Mouse (Mus musculus) adrenal gland, adult 8-10 months (tissue): Measurements from ENCODE around the gene Hpdl. TPM values are rescaled to one million over a fixed set of nuclear protein-coding genes. Genes with fewer than 3 reads are reported as not detected.
A peak's percentile ranks its signal among the peaks of the same experiment; 100 is the strongest.
"Not testable (repeated sequence)": the region's sequence is repeated elsewhere in the genome, so short reads cannot be mapped to it uniquely, and the experiment has no call there.

ENCODE experiments used
- DNase-seq: peaks from one replicate; pipeline ENCODE4 v3.0.0; 2022
- total RNA-seq, 4 experiments: library from RNA; stranded (reverse); gene quantifications; 2 replicates each; pipeline ENCODE4 v1.2.4; 2022

The Hpdl gene
- total RNA-seq, result 1 to 10 TPM; 1.6 to 3.4 (median 3.0) TPM

GRCm38 (mm10) chr4:116821694-116822016 lies at the start of gene Hpdl:
Hpdl (minus strand) TSS chr4:116821707.
- no peak for DNase-seq

GRCm38 (mm10) chr4:116869898-116870297 lies 48.4 kb upstream of the Hpdl start:
- DNase-seq, result no peak

GRCm38 (mm10) chr4:116862023-116862422 lies 40.5 kb upstream of the Hpdl start:
- DNase-seq, result no peak

DNA sequence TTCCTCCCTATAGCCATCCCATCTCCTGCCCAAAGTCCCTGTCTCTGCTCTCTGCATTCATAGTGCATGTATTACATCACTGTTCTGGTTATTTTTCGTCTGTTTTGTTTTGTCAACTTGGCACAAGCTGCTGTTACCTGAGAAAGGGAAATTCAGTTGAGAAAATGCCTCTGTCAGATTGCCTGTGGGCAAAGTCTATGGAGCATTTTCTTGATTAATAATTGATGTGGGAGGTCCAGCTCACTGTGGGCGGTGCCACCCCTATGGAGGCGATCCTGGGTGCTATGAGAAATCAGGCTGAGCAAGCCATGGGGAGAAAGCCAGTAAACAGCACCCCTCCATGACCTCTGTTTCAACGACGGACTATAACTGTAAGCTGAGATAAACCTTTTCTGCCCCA lies 38.2 kb upstream of the Hpdl start:
- DNase-seq, result no peak

DNA sequence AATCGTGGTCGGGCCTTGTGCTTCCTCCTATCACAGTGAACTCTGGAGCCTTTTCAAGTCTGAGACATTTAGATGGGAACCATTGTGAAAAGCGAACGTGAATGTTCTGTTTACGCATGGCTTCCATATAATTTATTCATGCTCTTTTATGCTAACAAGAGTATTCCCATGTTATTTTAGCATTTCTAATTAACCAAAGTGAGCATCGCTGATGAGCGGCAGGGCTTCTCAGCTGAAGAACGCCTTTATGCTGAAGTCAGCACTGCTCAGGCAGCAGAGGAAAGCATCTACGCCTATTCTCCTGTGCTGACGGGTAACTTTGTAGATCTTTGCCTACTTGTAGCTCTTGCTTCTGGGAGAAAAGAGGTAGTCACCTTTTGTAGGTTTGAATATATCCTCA lies 35.7 kb upstream of the Hpdl start:
- no peak for DNase-seq

DNA sequence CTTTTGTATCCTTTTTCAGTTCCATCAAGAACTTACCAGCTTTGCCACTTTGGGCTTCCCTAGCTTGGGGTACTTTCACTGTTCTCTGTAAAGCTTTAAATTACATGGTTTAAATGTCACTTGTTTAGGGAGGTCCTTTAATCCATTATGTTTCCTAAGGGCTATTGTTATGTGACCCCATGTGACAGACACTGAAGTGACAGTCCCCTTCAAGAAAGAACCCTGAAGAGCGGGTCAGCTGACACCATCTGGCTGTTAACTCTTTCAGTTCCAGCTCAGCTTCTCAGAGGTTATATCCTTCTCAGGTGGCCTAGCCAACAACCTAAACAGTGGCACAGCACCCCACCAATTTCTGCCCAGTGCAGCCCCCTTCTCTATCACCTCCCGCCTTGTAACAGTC lies 32.8 kb upstream of the Hpdl start:
- DNase-seq, result no peak

GRCm38 (mm10) chr4:116849901-116850300 lies 28.4 kb upstream of the Hpdl start:
- no peak for DNase-seq

DNA sequence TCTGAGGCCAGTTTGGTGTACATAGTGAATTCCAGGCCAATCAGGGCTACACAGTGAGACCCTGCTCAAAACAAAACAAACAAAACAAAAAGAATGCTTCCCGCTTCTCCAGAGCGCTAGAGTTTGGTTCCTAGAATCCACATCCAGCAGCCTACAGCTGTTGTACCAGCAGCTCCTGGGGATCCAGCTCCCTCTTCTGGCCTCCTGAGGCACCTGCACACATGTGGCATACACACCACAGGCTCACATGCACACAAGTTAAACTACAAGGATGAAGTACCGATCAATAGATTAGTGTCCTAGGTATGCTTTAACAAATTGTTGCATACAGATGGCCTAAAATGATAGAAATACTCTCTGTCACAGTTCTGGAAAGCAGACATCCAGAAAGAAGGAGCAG lies 22.8 kb upstream of the Hpdl start:
- DNase-seq, result no peak

- DNase-seq, result no peak
These were observed 19.3 kb upstream of the Hpdl start for GRCm38 (mm10) chr4:116840841-116841240.

- DNase-seq, result not testable (repeated sequence)
These were observed 18.6 kb upstream of the Hpdl start for GRCm38 (mm10) chr4:116840096-116840495.

DNA sequence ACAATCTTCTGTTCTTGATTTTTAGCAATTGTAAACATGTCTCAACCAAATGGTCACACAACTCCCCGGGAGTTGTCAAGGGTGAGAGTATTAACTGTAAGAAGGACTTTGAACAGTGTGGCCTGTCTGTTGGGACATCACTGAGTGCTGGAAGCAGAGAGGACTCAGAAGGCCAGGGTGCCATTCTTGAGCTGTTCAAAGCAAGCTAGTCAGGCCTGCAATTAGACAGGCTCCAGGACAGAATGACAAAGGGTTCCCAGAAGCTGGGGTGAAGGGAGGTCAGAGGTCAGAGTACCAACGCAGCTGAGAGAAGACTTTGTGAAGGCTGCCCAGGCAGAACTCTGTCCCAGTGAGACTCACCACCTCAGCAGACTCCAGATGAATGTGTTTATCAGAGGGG lies 17.5 kb upstream of the Hpdl start:
- DNase-seq, result no peak

- DNase-seq, result no peak
These were observed 8.5 kb upstream of the Hpdl start for GRCm38 (mm10) chr4:116830070-116830368.

DNA sequence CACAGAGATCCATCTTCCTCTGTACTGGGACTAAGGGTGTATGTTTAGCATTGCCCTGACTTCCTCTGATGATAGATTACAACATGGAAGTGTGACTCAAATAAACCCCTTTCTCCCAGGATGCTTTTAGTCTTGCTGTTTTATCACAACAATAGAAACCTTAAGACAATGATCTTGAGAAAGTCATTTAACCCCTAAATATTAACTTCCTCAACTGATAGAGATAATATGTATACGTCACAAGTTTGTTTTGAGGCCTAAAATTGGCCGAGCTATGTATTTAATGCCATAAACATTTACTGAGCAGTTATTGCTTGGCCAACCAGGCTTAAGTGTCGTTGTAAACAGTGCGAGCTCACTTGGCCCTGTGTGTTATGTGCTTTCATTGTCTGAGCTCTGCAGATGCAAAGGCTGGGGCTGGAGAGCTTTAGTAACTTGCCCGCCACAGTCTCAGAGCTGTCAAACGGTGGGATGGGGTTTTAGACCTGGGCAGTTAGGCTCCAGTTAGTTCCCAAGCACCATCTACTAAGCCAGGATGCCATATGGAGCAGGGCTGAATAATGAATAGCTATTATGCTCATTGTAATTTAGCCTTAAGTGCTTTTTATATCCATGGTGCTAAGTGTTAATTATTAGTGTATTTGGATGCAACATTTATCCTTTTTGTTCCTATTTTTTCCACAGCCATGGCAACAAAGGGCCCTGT lies 8.0 kb upstream of the Hpdl start:
- no peak for DNase-seq

GRCm38 (mm10) chr4:116827819-116828218 lies 6.3 kb upstream of the Hpdl start:
- DNase-seq, result no peak

GRCm38 (mm10) chr4:116824541-116825004 lies 3.1 kb upstream of the Hpdl start:
- DNase-seq, result no peak

DNA sequence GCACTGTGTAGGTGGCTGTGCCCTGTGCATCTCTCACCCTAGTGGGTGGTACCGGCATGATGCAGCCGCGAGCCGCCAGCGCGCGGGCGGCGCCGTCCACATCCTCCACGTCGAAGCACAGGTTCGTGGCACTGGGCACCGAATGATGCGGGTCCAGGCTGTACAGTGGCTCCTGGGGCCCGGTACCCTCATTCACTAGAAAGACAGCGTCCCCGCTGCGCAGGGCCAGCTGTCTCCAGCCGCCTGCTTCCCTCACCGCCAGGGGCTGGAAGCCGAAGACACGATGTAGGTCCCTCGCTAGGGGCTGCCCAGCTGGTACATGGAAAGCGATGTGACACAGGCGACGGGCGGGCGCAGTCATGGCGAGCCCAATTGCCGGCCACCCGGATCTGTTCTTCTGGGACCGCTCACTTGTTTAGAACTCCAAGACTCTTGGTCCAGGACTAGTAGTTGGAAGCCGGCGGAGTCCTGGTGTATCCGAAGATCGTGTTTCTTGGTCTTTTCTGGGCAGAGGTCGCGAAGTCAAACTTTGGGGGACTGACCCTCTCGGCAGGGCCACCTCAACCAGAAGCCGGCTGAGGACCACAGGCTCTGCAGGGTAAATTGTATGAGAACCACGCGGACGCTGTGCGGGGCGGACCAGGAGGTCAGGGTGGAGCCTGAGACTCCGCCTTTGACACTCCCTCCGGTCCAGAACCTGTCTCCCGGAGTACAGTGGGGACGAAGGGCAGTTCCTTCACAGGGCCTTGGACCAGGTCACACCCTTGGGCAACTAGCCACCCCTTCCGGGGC lies 409 bp downstream of the Hpdl start:
- DNase-seq, result peak; percentile 91

GRCm38 (mm10) chr4:116819968-116820901 lies 1.3 kb downstream of the Hpdl start:
- no peak for DNase-seq

DNA sequence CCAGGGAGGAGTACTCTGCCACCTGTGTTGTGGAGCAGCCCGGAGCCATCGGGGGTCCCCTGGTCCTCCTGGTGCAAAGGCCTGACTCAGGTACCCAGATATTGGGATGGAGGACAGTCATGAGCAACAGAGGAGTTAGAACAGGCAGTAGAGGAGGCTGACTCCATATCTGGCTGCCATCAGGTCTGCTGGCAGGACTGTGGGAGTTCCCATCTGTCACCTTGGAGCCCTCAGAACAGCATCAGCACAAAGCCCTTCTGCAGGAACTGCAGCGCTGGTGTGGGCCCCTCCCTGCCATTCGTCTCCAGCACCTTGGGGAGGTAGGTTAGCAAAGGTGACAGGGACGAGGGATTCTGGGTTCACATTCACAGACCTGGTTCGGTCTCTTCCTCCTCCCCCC lies 4.0 kb downstream of the Hpdl start:
- no peak for DNase-seq

DNA sequence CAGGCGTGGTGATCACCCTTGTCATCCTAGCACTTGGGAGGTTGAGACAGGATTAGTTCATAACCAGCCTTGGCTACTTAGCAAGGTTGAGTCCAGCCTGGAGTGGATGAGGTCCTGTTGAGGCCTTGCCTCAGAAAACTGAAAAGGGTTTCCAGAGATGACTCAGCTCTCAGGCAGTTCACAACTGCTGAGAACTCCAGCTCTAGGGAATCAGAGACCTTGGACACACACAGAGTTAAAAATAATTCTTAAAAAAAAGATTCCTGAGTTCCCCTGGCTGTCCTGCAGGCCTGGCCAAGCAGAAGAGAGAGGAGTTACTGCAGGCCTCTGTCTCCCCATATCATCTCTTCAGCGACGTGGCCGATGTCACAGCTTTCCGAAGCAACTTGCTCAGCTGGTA lies 6.2 kb downstream of the Hpdl start:
- DNase-seq, result no peak

DNA sequence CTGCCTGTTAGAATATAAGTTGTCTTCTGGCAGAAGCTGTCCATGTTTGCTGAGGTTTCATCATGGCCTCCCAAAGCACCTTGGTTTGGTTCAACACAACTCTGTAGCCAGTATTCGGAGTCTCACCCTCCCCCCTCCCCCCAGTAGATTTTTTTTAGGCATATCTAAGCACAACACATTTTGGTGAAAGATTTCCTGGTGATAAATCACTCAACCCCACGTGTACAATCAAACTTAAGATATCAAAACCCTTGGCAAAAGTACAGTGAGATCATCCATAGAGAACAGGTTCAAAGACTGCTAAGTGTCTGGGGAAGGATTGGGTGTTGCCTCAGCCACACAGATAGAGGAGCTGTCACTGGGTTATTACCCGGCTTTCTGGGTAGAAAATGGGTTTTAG lies 10.5 kb downstream of the Hpdl start:
- DNase-seq, result no peak

GRCm38 (mm10) chr4:116807197-116808129 lies 14.0 kb downstream of the Hpdl start, which contains the start of the genes Toe1 and Mutyh:
Toe1 (minus strand) TSS chr4:116807640.
Mutyh (plus strand) TSS chr4:116807723.
- peak; percentile 95 for DNase-seq

DNA sequence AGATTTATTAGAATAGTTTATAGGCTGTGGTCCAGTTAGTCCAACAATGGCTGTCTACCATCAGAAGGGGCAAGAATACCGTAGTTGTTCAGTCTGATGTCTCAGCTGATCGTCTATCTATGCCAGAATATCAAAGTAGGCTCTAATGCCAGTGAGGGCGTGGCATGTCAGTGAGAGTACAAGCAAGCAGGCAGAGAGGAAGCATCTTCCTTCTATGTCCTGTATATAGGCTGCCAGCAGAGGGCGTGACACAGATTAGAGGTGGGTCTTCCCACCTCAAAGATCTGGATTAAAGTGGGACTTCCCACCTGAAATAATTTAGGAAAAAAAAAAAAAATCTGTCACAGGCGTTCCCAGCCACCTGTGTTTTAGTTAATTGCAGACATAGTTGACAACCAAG lies 21.6 kb downstream of the Hpdl start:
- DNase-seq, result no peak
